Mouse (Mus musculus) embryo, embryonic 11.5 days (tissue): ENCODE measurements around the gene Gm21992.

ENCODE experiments used
- DNase-seq: peaks from one replicate; pipeline ENCODE4 v3.0.0-alpha.2; 2012; ENCODE audit warnings: low read depth, low spot score

Gene Gm21992

GRCm38 (mm10) chr19:4811063-4811908 lies at the start of gene Gm21992, which contains the start of gene Rbm14:
Gene Gm21992 (minus strand): TSS chr19:4811612.
Gene Rbm14 (minus strand): TSS chr19:4811634.
- peak; percentile 98 for DNase-seq

DNA sequence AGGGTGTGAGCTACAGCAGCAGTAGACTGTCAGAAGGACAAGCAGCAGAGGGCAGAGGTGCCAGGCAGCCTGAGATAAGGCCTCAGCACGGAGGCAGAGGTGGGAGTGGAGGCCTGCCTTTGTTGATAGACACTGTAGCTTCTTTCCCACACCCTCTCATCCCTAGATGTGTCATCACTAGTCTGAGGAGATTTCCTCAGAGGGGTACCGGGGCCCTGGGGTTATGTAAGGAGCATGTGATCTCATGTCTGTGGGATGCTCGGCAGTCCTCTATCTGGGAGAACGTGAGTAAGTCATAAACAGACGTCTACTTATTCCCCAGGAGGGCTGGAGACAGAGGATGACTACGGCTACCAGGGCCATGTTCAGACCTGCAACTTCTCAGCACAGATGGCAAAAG lies 47.7 kb upstream of the Gm21992 start:
- DNase-seq: no peak

DNA sequence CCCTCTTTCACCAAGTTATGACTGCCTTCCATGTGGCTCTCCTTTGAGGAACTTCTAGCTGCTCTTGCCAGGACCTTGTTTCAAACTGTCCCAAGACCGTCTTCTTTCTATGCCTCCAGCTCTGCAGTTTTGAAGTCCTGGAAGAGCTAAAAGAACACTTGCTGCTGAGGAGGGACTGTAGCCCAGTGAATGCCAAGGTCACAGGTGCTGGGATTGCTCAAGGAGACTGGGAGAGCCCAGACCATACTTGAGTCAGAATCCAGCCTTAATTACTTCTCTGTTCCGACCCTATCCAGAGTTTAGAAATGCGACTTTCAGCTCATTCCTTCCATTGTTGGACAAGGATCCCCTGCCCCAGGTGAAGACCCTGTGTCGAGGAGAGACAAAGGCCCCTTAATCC lies 44.5 kb upstream of the Gm21992 start:
- no peak for DNase-seq

- DNase-seq: no peak
These were observed 44.0 kb upstream of the Gm21992 start for GRCm38 (mm10) chr19:4855470-4855820.

DNA sequence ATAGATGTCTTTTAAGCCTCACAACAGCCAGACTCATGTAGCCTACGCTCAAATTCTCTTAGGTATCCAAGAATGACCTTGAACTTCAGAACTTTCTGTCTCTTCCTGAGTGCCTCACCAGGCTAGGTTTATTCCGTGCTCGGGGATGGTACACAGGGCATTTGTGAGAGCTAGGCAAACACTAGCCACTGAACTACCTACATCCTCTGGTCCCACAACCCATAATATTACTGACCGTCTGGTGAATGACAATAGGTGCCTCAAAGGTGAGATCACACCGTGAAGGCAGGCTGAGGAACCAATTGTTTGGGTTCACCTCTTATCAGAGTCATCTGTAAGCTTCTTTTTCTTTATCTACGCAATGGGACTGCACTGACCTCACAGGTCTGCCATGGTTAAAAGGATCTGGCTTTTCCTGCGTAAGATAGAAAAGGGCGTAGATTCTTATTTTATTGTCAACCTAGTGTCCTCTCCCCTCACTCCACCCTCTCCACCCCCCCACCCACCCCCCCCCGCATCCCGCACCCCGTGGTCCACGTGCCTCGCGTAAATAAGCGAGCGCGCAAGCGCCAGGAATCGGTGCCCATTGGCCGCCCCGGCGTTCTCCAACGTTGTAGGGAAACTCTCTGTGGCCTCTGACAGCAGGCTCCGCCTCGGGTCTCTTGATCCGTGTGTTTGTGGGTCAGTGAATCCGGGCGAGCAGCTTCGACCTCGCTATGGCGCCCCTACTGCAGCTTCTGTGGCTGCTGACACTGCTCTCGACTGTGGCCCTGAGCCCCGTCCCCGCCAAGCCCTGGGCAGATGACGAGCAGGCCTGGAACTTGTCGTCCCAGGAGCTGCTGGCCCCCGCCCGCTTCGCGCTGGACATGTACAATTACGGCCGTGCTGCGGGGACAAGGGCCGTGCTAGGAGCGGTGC lies 43.4 kb upstream of the Gm21992 start, which contains the start of gene Ctsf:
Ctsf (plus strand) TSS at position 579 of the 918 bp plus-strand sequence.
- peak; percentile 57 for DNase-seq

- no peak for DNase-seq
These were observed 38.9 kb upstream of the Gm21992 start for GRCm38 (mm10) chr19:4850281-4850680.

- no peak for DNase-seq
These were observed 38.4 kb upstream of the Gm21992 start for GRCm38 (mm10) chr19:4849800-4850199.

DNA sequence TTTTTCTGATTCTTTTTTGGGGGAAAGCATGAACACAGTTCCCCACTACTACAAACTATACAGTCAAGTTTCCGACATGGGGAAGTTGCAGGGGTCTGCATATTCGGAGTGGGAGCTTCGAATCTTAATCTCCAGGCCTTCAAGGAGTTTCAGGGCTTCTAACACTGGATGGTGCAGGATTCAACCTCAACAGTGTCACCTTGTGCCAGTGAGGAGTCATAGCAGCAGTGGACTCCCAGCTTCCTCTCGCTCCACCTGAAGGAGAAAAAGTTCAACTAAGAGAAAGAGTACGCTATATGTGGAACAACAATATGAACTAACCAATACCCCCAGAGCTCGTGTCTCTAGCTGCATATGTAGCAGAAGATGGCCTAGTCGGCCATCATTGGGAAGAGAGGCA lies 36.1 kb upstream of the Gm21992 start:
- DNase-seq: no peak

DNA sequence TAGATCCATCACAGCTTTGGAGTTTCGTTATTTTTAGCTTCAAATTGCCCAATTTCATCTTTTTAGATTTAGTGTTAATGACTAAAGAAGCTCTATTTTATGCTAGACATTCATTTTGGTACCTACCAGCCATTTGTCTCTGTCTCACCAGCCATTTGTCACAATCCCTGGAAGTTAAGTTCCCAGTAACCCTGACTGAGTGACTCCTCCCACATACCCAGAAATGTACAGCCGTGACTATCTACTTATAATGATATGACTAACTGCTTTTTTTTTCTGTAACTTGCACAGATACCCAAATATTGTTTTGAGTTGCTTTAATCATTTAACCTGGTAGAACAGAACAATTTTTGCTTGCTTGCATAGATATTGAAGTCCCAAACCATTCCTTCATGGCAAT lies 34.4 kb upstream of the Gm21992 start:
- no peak for DNase-seq

GRCm38 (mm10) chr19:4842611-4843010 lies 31.2 kb upstream of the Gm21992 start:
- DNase-seq: no peak

DNA sequence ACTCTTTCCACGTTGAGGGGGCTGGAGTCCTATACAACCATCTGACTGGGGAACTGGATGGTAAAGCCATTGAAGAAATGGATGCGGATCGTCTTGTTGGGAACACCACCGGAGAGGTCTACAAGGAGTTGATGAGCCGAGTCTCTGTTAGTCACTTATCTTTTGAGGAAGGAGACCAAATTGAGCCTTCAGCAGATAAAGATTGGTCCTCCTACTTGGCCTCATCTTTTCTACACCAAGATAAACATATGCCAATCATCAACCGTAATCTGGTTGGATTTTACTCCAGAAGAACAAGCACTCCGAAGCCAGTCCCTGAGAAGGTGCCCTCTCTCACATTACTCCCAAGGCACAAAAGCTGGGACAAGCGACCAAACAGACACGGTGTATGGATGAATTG lies 29.4 kb upstream of the Gm21992 start:
- no peak for DNase-seq

DNA sequence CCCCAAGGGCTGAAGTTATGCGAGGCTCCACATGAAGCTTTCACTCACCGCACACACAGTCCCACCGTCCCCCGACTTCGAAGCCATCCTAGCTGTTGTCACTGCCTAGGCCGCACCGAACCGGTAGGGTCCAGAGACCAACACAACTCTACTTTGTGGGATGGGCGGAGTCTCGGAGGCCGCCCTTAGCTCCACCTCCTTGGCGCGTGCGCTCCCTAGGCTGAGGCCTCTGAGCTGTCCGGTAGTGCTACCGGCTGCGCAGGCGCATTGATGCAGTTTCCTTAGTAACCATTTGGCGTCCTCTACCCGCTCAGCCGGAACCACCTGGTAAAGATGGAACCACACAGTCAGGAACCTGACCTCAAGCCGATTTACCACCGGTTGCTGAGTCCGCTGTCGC lies 27.7 kb upstream of the Gm21992 start, which contains the start of the genes Ccs and Ccdc87:
Ccs (minus strand) TSS at position 184 of the 400 bp plus-strand sequence.
Ccdc87 (plus strand) TSS at position 218 of the 400 bp plus-strand sequence.
- peak; percentile 89 for DNase-seq

DNA sequence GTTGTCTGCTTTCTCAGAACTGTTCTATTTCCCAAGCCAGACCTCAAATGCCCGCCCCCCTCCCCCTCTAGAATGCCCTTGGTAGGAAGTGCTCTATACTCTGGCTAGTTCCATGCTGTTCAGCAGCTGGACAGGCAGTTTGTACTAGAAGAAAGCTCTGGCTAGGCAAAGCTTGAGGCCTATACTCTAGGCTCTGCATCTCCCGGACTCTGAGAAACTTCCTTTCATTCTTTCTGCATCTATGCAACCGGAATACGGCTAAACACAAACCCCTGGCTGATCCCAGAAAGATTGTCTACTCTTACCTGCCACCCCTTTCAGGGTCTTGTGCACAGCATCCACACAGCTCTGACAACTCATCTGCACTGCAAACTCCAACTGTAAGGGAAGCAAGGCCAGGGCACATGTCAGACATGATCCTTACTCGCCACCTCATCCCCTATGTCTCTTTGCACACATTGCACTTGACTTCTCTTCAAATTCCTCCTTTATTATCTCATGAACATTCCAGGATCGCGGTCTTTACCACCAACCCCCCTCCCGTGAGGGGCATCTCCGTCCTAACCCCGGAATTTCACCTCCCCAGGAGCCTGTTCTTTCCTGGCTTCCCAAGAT lies 27.2 kb upstream of the Gm21992 start:
- DNase-seq: no peak

- no peak for DNase-seq
These were observed 25.6 kb upstream of the Gm21992 start for GRCm38 (mm10) chr19:4837049-4837448.

DNA sequence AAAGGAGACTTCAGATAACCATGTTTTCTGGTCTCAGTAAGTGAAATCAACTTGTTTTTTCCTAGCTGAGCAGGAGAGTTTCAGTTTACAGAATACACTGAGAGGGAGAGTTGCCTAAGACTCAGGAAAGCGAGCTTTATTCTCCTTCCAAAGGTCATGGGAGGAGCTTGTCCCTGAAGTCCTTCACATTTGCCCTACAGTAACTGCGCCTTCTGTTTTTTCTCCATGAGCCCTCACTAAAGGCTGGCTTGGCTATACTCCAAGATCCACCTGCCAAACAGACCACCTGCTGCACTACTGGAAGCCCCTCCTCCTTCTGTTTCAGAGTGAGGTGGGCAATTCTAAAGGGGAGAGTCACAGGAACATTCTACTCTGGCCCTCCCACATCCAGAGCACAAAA lies 24.7 kb upstream of the Gm21992 start:
- no peak for DNase-seq

DNA sequence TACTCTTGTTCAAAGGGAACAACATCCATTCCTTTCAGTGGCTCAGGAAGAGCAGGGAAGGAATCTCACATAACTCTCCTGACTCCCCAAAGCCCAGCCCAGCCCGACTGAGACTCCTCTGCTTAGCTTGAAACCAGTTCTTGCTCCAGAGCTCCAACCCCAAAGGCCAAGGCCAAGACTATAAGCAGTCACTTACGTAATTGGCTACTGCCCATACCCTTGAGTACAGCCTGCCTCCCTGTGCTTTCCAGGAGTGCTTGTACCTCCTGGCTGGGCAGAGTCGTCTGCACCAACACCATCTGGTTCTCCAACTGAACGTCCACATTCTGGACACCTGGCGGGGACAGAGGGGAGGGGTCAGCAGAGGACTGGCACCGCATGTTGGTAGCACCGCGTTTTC lies 22.6 kb upstream of the Gm21992 start:
- no peak for DNase-seq

DNA sequence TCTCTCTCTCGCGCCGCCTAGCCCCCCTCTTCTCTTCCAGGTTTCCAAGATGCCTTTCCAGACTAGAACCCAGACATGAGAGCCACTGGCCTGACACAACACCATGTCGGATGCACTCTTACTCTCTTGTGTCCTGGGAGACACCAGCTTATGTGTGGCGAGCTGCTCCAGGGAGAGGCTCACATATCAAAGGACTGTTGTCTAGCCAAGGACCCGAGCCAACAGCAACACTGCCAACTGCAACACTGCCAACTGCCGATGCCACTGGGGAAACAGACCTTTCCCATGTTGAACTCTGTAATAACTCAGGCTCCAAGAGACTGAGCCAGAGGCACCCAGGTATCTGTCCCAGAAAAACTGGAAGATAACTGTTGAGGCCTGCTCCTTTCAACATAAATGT lies 17.7 kb upstream of the Gm21992 start:
- no peak for DNase-seq

GRCm38 (mm10) chr19:4828444-4829114 lies 17.2 kb upstream of the Gm21992 start:
- no peak for DNase-seq

GRCm38 (mm10) chr19:4820678-4821303 lies 9.4 kb upstream of the Gm21992 start:
- no peak for DNase-seq

DNA sequence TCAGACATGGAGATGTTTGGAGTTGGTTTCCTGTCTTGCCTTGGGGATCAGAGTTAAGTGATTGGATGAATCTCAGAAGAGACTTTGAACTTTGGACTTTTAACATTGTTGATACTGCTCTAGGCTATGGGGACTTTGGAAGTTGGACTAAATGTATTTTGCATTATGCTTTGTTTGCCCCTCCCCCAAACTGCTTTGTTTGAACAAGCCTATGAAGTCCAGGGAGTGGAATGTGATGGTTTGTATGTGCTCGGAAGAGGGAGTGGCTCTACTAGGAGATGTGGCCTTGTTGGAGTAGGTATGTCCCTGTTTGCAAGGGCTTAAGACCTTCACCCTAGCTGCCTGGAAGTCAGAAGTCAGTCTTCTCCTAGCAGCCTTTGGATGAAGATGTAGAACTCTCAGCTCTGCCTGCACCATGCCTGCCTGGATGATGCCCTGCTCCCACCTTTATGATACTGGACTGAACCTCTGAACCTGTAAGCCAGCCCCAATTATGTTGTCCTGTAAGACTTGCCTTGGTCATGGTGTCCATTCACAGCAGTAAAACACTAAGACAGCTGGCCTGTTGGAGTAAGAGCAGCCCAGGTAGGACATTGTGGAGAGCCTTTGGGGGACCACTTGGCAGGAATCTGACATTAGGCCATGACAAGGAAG lies 5.9 kb upstream of the Gm21992 start:
- no peak for DNase-seq
